Mouse (Mus musculus): Measurements from ENCODE around the gene Exoc3l4.

- TF ChIP-seq POLR2A (IDR thresholded peaks at IDR 0.05; ENCODE audit: control insufficient read depth in 1 of 2, insufficient read depth in 1 of 2, low read depth in 1 of 2, low read length in 2 of 2, poor library complexity in 1 of 2) (no peak), TCF12 (IDR thresholded peaks at IDR 0.05; ENCODE audit: low read depth, low read length) (no peak), NELFE (IDR thresholded peaks at IDR 0.05; ENCODE audit: low read depth, low read length) (no peak), ZMIZ1 (IDR thresholded peaks at IDR 0.05; ENCODE audit: low read depth, low read length) (no peak), CTCF (IDR thresholded peaks at IDR 0.05 in 2 of 3, conservative IDR thresholded peaks at IDR 0.05 in 1 of 3; ENCODE audit: control insufficient read depth in 1 of 3, insufficient read depth in 1 of 3, low read depth in 2 of 3, low read length in 3 of 3, poor library complexity in 1 of 3, severe bottlenecking in 1 of 3) (no peak), GATA1 (IDR thresholded peaks at IDR 0.05; ENCODE audit: low read depth, low read length) (no peak), CHD1 (IDR thresholded peaks at IDR 0.05; ENCODE audit: low read depth, low read length) (no peak)
These were observed 11.5 kb downstream of the Exoc3l4 start for GRCm38 (mm10) chr12:111428364-111428763.
